Comparison of ENCODE assay signal across 8 mouse cellular contexts in the genomic region with DNA sequence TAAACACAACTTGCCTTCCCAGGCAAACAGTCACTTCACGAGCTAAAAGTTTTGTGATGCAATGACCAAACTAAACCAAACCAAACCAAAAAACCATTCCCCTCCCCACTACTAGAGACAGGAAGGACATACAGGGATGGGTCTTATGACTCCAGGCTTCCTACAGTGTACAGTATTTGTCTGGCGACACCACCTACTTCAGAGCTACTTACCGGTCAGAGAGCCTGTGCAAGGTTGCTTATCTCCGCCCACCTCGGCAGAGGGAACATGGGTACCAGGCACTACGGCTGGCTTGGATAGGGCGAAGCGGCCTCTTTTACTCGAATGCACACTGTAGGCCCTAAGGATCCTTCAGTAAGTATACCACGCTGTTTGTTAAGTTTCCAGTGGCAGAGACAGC. TPM values are rescaled to one million over a fixed set of nuclear protein-coding genes. Genes with fewer than 3 reads are reported as not detected.
A peak's percentile ranks its signal among the peaks of the same experiment; 100 is the strongest.
DNase-seq lines count a peak whose midpoint lies in the region; ATAC-seq and TF ChIP-seq lines count a peak whose summit lies in the region.

No protein-coding gene starts in this region.

- peak overlapping the region; percentile 89 for H3K4me2 ChIP-seq in forebrain, postnatal 0 days (ENCODE audit: low read depth)
- peak overlapping the region; percentile 97 for H3K4me2 ChIP-seq in limb, embryonic 12.5 days
- peak overlapping the region; percentile 99 for H3K4me2 ChIP-seq in midbrain, embryonic 14.5 days (ENCODE audit: low read length)

- ATAC-seq in forebrain, postnatal 0 days = no peak
- ATAC-seq in limb, embryonic 12.5 days (ENCODE audit: insufficient number of reproducible peaks, insufficient read depth, low FRiP score, low TSS enrichment, low read depth) = no peak
- ATAC-seq in midbrain, embryonic 14.5 days (ENCODE audit: low FRiP score, low TSS enrichment) = no peak

- H3K9ac ChIP-seq in forebrain, postnatal 0 days = peak overlapping the region; percentile 99
- H3K9ac ChIP-seq in limb, embryonic 12.5 days (replicated peaks) = peak overlapping the region; percentile 98
- peak overlapping the region; percentile 98 for H3K9ac ChIP-seq in midbrain, embryonic 14.5 days (replicated peaks; ENCODE audit: low read length)

- H3K27me3 ChIP-seq in forebrain, postnatal 0 days (ENCODE audit: insufficient read depth, low read length) = no peaks in the 10 kb centered on the region
- no peaks in the 10 kb centered on the region for H3K27me3 ChIP-seq in limb, embryonic 12.5 days
- H3K27me3 ChIP-seq in midbrain, embryonic 14.5 days (ENCODE audit: control insufficient read depth, insufficient read depth, low read length) = no peaks in the 10 kb centered on the region

- peaks cover 25% of the 10 kb centered on the region for H3K36me3 ChIP-seq in forebrain, postnatal 0 days (ENCODE audit: insufficient read depth)
- peaks cover 37% of the 10 kb centered on the region for H3K36me3 ChIP-seq in limb, embryonic 12.5 days
- peaks cover 25% of the 10 kb centered on the region for H3K36me3 ChIP-seq in midbrain, embryonic 14.5 days (ENCODE audit: control insufficient read depth, insufficient read depth, low read length)

- H3K9me3 ChIP-seq in forebrain, postnatal 0 days (ENCODE audit: low read length) = no peaks in the 10 kb centered on the region
- no peaks in the 10 kb centered on the region for H3K9me3 ChIP-seq in limb, embryonic 12.5 days
- H3K9me3 ChIP-seq in midbrain, embryonic 14.5 days (ENCODE audit: control insufficient read depth, low read length) = no peaks in the 10 kb centered on the region

- peaks cover 21% of the 10 kb centered on the region for H3K4me1 ChIP-seq in forebrain, postnatal 0 days (ENCODE audit: insufficient read depth)
- peaks cover 28% of the 10 kb centered on the region for H3K4me1 ChIP-seq in limb, embryonic 12.5 days (replicated peaks)
- peaks cover 21% of the 10 kb centered on the region for H3K4me1 ChIP-seq in midbrain, embryonic 14.5 days (ENCODE audit: control insufficient read depth, insufficient read depth, low read length)

- intact Hi-C loops in gastrocnemius, adult 2 months (cut with DNase I) = loop anchor here (5.0 kb wide), 3 partner anchors 85 to 335 kb away; a partner anchor contains a TSS
- intact Hi-C loops in gastrocnemius, postnatal 14 days (cut with DNase I; ENCODE audit: low total_unique reads) = no loop called here

- peak overlapping the region; percentile 89 for H3K4me3 ChIP-seq in gastrocnemius, adult 2 months
- H3K4me3 ChIP-seq in forebrain, postnatal 0 days (ENCODE audit: low read depth, low read length) = peak overlapping the region; percentile 94
- peak overlapping the region; percentile 97 for H3K4me3 ChIP-seq in limb, embryonic 12.5 days (replicated peaks)
- peak overlapping the region; percentile 71 for H3K4me3 ChIP-seq in midbrain, embryonic 14.5 days (replicated peaks; ENCODE audit: low read depth, low read length)

- TF ChIP-seq CTCF in gastrocnemius, adult 2 months (IDR thresholded peaks at IDR 0.05) = no peak
- peak; percentile 24; the same call in 1 of the 2 replicates for TF ChIP-seq CTCF in forebrain, postnatal 0 days (IDR thresholded peaks at IDR 0.05; ENCODE audit: low read depth)

- no peak for DNase-seq in gastrocnemius, adult 2 months
- DNase-seq in gastrocnemius, postnatal 14 days = no peak
- DNase-seq in MN1 (ENCODE audit: low spot score) = peak; percentile 58
- DNase-seq in forebrain, postnatal 0 days = no peak
- DNase-seq in midbrain, embryonic 14.5 days = no peak
- DNase-seq in adrenal gland, adult 8-10 months = no peak
- no peak for DNase-seq in layer of hippocampus, postnatal 14 days (ENCODE audit: low spot score in 2 of 2)

- 1% methylated on average over 10 of the region's 10 CpGs for WGBS in forebrain, postnatal 0 days
- WGBS in limb, embryonic 12.5 days = under 1% methylated on average over 10 of the region's 10 CpGs
- under 1% methylated on average over 10 of the region's 10 CpGs for WGBS in midbrain, embryonic 14.5 days

- H3K27ac ChIP-seq in gastrocnemius, adult 2 months = peak overlapping the region; percentile 99
- H3K27ac ChIP-seq in forebrain, postnatal 0 days (ENCODE audit: low read depth, low read length) = peak overlapping the region; percentile 98; the same call in 1 of the 2 replicates
- H3K27ac ChIP-seq in limb, embryonic 12.5 days = peak overlapping the region; percentile 99
- H3K27ac ChIP-seq in midbrain, embryonic 14.5 days (replicated peaks; ENCODE audit: low read depth, low read length) = no peak overlapping the region

RNA-seq across cellular contexts. Expression of a gene that starts 2.1 kb away (rescaled TPM):
- 10 to 100 TPM; 59.4 to 68.5 TPM for total RNA-seq in gastrocnemius, adult 2 months (2021)
- 10 to 100 TPM; 74.9 to 82.6 TPM for total RNA-seq in gastrocnemius, postnatal 14 days (2021)
- 508 and 550 TPM in 2 replicates for total RNA-seq in forebrain, postnatal 0 days (2014; rRNA removed)
- polyA plus RNA-seq in forebrain, postnatal 0 days (2015; fragmentation: Nextera tagmentation; extraction: Ambion mirVana) = 439 and 486 TPM in 2 replicates
- 811 and 887 TPM in 2 replicates for polyA plus RNA-seq in limb, embryonic 12.5 days (2016; fragmentation: Nextera tagmentation; extraction: Ambion mirVana)
- 505 and 564 TPM in 2 replicates for polyA plus RNA-seq in midbrain, embryonic 14.5 days (2014; fragmentation: Nextera tagmentation; extraction: Ambion mirVana)
- 100 to 1,000 TPM; 249 to 283 (median 265) TPM for total RNA-seq in adrenal gland, adult 8-10 months (2022)
- total RNA-seq in layer of hippocampus, postnatal 14 days (2021) = 100 to 1,000 TPM; 208 to 219 TPM

RNA-seq across cellular contexts. Expression of a gene that starts 16.2 kb away (rescaled TPM):
- under 1 TPM in 1 of 2 experiments, not detected in 1; 0.08 TPM for total RNA-seq in gastrocnemius, adult 2 months (2021)
- under 1 TPM in 1 of 2 experiments, not detected in 1; 0.41 TPM for total RNA-seq in gastrocnemius, postnatal 14 days (2021)
- 30.2 and 70.8 TPM in 2 replicates for total RNA-seq in forebrain, postnatal 0 days (2014; rRNA removed)
- 8.2 and 16.2 TPM in 2 replicates for polyA plus RNA-seq in forebrain, postnatal 0 days (2015; fragmentation: Nextera tagmentation; extraction: Ambion mirVana)
- 1.6 and 2.5 TPM in 2 replicates for polyA plus RNA-seq in limb, embryonic 12.5 days (2016; fragmentation: Nextera tagmentation; extraction: Ambion mirVana)
- polyA plus RNA-seq in midbrain, embryonic 14.5 days (2014; fragmentation: Nextera tagmentation; extraction: Ambion mirVana) = 11.6 and 17.7 TPM in 2 replicates
- total RNA-seq in adrenal gland, adult 8-10 months (2022) = 10 to 100 TPM; 12.8 to 44.5 (median 22.1) TPM
- total RNA-seq in layer of hippocampus, postnatal 14 days (2021) = 10 to 100 TPM in 1 of 2 experiments, 1 to 10 TPM in 1; 9.7 to 11.3 TPM

RNA-seq across cellular contexts. Expression of a gene that starts 25.9 kb away (rescaled TPM):
- total RNA-seq in gastrocnemius, adult 2 months (2021) = under 1 TPM; 0.20 to 0.70 TPM
- total RNA-seq in gastrocnemius, postnatal 14 days (2021) = 1 to 10 TPM; 1.8 to 2.7 TPM
- not detected in 2 replicates for total RNA-seq in forebrain, postnatal 0 days (2014; rRNA removed)
- polyA plus RNA-seq in forebrain, postnatal 0 days (2015; fragmentation: Nextera tagmentation; extraction: Ambion mirVana) = not detected in 2 replicates
- not detected in 2 replicates for polyA plus RNA-seq in limb, embryonic 12.5 days (2016; fragmentation: Nextera tagmentation; extraction: Ambion mirVana)
- not detected in 2 replicates for polyA plus RNA-seq in midbrain, embryonic 14.5 days (2014; fragmentation: Nextera tagmentation; extraction: Ambion mirVana)
- under 1 TPM in 3 of 4 experiments, not detected in 1; 0.31 to 0.56 (median 0.41) TPM for total RNA-seq in adrenal gland, adult 8-10 months (2022)
- not detected for total RNA-seq in layer of hippocampus, postnatal 14 days (2021)

RNA-seq across cellular contexts. Expression of a gene that starts 32.4 kb away (rescaled TPM):
- 10 to 100 TPM; 16.3 to 17.5 TPM for total RNA-seq in gastrocnemius, adult 2 months (2021)
- 10 to 100 TPM; 19.7 to 21.0 TPM for total RNA-seq in gastrocnemius, postnatal 14 days (2021)
- total RNA-seq in forebrain, postnatal 0 days (2014; rRNA removed) = 56.6 and 62.0 TPM in 2 replicates
- polyA plus RNA-seq in forebrain, postnatal 0 days (2015; fragmentation: Nextera tagmentation; extraction: Ambion mirVana) = 70.0 and 78.6 TPM in 2 replicates
- polyA plus RNA-seq in limb, embryonic 12.5 days (2016; fragmentation: Nextera tagmentation; extraction: Ambion mirVana) = 63.8 and 66.4 TPM in 2 replicates
- 52.1 and 56.9 TPM in 2 replicates for polyA plus RNA-seq in midbrain, embryonic 14.5 days (2014; fragmentation: Nextera tagmentation; extraction: Ambion mirVana)
- 10 to 100 TPM; 23.4 to 35.5 (median 30.3) TPM for total RNA-seq in adrenal gland, adult 8-10 months (2022)
- 10 to 100 TPM; 25.0 to 26.6 TPM for total RNA-seq in layer of hippocampus, postnatal 14 days (2021)

RNA-seq across cellular contexts. Expression of a gene that starts 32.4 kb away (rescaled TPM):
- 10 to 100 TPM; 14.9 to 16.5 TPM for total RNA-seq in gastrocnemius, adult 2 months (2021)
- 10 to 100 TPM; 12.3 to 14.8 TPM for total RNA-seq in gastrocnemius, postnatal 14 days (2021)
- total RNA-seq in forebrain, postnatal 0 days (2014; rRNA removed) = 91.3 and 109 TPM in 2 replicates
- polyA plus RNA-seq in forebrain, postnatal 0 days (2015; fragmentation: Nextera tagmentation; extraction: Ambion mirVana) = 119 and 121 TPM in 2 replicates
- 30.4 and 34.0 TPM in 2 replicates for polyA plus RNA-seq in limb, embryonic 12.5 days (2016; fragmentation: Nextera tagmentation; extraction: Ambion mirVana)
- 79.0 and 83.9 TPM in 2 replicates for polyA plus RNA-seq in midbrain, embryonic 14.5 days (2014; fragmentation: Nextera tagmentation; extraction: Ambion mirVana)
- 10 to 100 TPM; 48.9 to 57.3 (median 52.2) TPM for total RNA-seq in adrenal gland, adult 8-10 months (2022)
- total RNA-seq in layer of hippocampus, postnatal 14 days (2021) = 10 to 100 TPM; 64.4 to 71.9 TPM

Comparison
In these comparisons a context has a peak if more than half of its experiments do, and no peak if none do; other contexts are left out.
1. RNA of a gene that starts 16.2 kb away (total RNA-seq): 30.2 to 70.8 TPM in forebrain, postnatal 0 days, 12.8 to 44.5 TPM in adrenal gland, adult 8-10 months and 9.7 to 11.3 TPM in layer of hippocampus, postnatal 14 days; 0.41 TPM in gastrocnemius, postnatal 14 days and 0.08 TPM in gastrocnemius, adult 2 months; every median in the first group is over 4 times any median in the second.
2. Peak in every context shown above with its lines, with median percentiles within 50 percentile points of each other: H3K4me3 ChIP-seq, H3K4me2 ChIP-seq and H3K9ac ChIP-seq.